Mouse (Mus musculus): ENCODE data around the gene Mief2.

GRCm38 (mm10) chr11:60730169-60730568 lies 2.0 kb downstream of the Mief2 start:
- no peak for TF ChIP-seq CTCF (IDR thresholded peaks at IDR 0.05; ENCODE audit: borderline replicate concordance, insufficient read depth, low read depth, low read length)
- no peak for TF ChIP-seq POLR2A (IDR thresholded peaks at IDR 0.05; ENCODE audit: borderline replicate concordance, insufficient read depth, low read length)

Measured in cerebellum, adult 2 months (tissue).